Mouse (Mus musculus): ENCODE results near the gene Gm42742. TPM values are rescaled to one million over a fixed set of nuclear protein-coding genes. Genes with fewer than 3 reads are reported as not detected.

The Gm42742 gene
- polyA plus RNA-seq, 1 experiment, result 2.2 TPM

DNA sequence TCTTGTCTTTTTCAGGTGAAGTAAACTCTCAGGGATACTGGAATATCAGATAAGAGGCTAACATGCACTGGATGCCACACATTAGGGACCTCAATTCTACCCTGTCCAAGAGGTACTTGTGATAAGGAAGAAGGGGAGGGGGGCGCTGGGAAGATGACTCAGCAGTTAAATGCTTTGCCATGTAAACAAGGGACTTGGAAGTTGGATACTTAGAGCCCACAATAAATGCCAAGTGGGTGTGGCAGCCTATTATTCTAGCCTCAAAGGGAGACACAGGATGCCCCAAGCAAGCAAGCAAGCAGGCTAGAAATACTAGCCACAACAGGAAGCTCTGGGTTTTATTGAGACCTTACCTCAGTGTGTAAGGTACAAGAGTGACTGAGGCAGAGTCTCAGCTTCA, 10.3 kb upstream of the Gm42742 start:
- Histone ChIP-seq H3K27ac (ENCODE audit: insufficient read depth, low read length) (peak overlapping the region; percentile 87), H3K4me3 (ENCODE audit: low read depth, low read length) (no peak overlapping the region), H3K36me3 (ENCODE audit: control insufficient read depth, insufficient read depth, low read length, poor library complexity, severe bottlenecking) (peaks cover 67% of the 10 kb centered on the region), H3K4me1 (ENCODE audit: control insufficient read depth, insufficient read depth, low read length) (peaks cover 2% of the 10 kb centered on the region), H3K9ac (ENCODE audit: low read depth, poor library complexity, severe bottlenecking) (no peak overlapping the region), H3K9me3 (replicated peaks; ENCODE audit: control insufficient read depth, insufficient read depth, low read length, poor library complexity, severe bottlenecking) (no peaks in the 10 kb centered on the region), H3K27me3 (ENCODE audit: control insufficient read depth, insufficient read depth, low read length, poor library complexity, severe bottlenecking) (no peaks in the 10 kb centered on the region)
- no peak for TF ChIP-seq CTCF (IDR thresholded peaks at IDR 0.05; ENCODE audit: low read depth, low read length)
- TF ChIP-seq EP300 (IDR thresholded peaks at IDR 0.05; ENCODE audit: insufficient read depth, low read depth, low read length), result no peak
- no peak for TF ChIP-seq POLR2A (IDR thresholded peaks at IDR 0.05; ENCODE audit: insufficient read depth, low read length)

DNA sequence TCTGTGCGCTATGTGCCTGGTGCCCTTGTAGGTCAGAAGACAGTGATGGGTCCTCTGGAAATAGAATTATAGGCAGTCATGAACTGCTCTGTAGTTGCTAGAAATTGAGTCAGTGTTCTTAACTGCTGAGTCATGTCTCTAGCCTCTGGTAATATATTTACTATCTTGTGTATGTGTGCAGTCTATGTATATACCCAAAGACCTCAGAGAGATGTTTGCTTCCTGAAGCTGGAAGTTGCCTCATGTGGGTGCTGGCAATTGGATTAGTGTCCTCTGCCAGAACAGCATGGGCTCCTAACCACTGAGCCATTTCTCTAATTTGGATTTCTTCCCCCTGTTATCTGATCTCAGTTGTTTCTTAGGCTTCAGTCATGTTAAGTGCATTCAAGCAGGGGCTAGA, 9.3 kb upstream of the Gm42742 start:
- Histone ChIP-seq H3K9me3 (replicated peaks; ENCODE audit: control insufficient read depth, insufficient read depth, low read length, poor library complexity, severe bottlenecking) (no peaks in the 10 kb centered on the region), H3K27ac (ENCODE audit: insufficient read depth, low read length) (peak overlapping the region; percentile 49; the same call in 1 of the 2 replicates), H3K4me3 (ENCODE audit: low read depth, low read length) (no peak overlapping the region), H3K36me3 (ENCODE audit: control insufficient read depth, insufficient read depth, low read length, poor library complexity, severe bottlenecking) (peaks cover 64% of the 10 kb centered on the region), H3K27me3 (ENCODE audit: control insufficient read depth, insufficient read depth, low read length, poor library complexity, severe bottlenecking) (no peaks in the 10 kb centered on the region), H3K4me1 (ENCODE audit: control insufficient read depth, insufficient read depth, low read length) (no peaks in the 10 kb centered on the region), H3K9ac (ENCODE audit: low read depth, poor library complexity, severe bottlenecking) (no peak overlapping the region)
- TF ChIP-seq CTCF (IDR thresholded peaks at IDR 0.05; ENCODE audit: low read depth, low read length) (no peak), POLR2A (IDR thresholded peaks at IDR 0.05; ENCODE audit: insufficient read depth, low read length) (no peak), EP300 (IDR thresholded peaks at IDR 0.05; ENCODE audit: insufficient read depth, low read depth, low read length) (no peak)

DNA sequence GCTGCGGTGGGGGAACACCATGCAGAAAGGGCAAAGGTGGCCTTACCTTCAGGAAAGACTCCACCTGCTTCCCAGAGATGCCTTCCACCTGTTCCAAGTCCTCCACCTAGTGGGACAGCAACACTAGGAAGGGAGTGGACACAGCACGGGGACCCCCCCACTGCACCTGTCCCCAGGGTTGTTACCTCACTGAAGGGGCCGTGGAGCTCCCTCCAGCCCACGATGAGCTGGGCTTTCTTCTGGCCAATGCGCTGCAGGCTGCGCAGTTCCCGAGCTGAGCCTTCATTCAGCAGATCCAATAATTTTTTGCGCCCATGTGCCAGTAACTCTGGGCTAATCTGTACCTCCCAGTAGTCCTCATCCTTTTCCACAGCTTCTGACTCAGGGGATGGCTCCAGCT, 7.0 kb upstream of the Gm42742 start:
- Histone ChIP-seq H3K27me3 (ENCODE audit: control insufficient read depth, insufficient read depth, low read length, poor library complexity, severe bottlenecking) (no peaks in the 10 kb centered on the region), H3K27ac (ENCODE audit: insufficient read depth, low read length) (peak overlapping the region; percentile 79), H3K4me1 (ENCODE audit: control insufficient read depth, insufficient read depth, low read length) (no peaks in the 10 kb centered on the region), H3K36me3 (ENCODE audit: control insufficient read depth, insufficient read depth, low read length, poor library complexity, severe bottlenecking) (peaks cover 60% of the 10 kb centered on the region), H3K9me3 (replicated peaks; ENCODE audit: control insufficient read depth, insufficient read depth, low read length, poor library complexity, severe bottlenecking) (no peaks in the 10 kb centered on the region), H3K4me3 (ENCODE audit: low read depth, low read length) (peak overlapping the region; percentile 88), H3K9ac (ENCODE audit: low read depth, poor library complexity, severe bottlenecking) (peak overlapping the region; percentile 92)
- TF ChIP-seq CTCF (IDR thresholded peaks at IDR 0.05; ENCODE audit: low read depth, low read length), result no peak
- TF ChIP-seq EP300 (IDR thresholded peaks at IDR 0.05; ENCODE audit: insufficient read depth, low read depth, low read length), result no peak
- no peak for TF ChIP-seq POLR2A (IDR thresholded peaks at IDR 0.05; ENCODE audit: insufficient read depth, low read length)

DNA sequence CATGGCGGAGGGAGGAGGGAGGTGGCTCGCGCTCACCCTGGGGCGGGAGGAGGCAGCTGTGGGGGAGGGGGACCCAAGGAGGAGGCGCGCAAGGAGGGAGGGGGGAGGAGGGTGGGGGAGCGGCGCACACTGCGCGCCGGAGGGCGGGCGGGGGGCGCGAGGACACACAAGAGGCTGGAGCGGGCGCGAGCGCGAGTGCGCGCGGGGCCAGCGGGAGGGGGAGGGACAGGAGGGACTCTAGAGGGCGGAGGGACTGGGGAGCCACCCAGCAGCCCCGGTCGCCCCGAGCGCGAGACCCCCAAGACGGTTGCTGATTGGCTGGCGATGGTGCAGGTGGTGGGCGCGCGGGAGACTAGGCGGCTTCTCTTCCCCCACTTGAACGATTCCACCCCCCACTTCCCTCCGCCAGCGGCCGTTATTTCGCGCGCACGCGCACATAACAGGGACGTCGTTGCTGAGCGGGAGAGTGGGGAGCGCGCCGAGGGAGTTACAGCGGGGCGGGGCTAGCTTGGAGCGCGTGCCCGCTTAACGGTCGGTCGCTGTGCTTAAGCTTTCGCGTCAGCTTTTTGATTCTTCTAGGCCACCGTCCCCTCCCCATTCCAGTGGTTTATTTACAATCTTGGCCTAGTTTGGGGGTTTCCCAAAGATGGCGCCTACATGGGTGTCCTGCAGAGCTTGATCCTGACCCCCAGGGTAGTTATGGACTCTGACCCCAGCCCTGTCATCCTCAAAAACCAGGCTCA, 6.3 kb upstream of the Gm42742 start, which contains the start of gene Maz:
Maz (minus strand) TSS at position 54 of the 743 bp plus-strand sequence.
- H3K9me3 ChIP-seq (replicated peaks; ENCODE audit: control insufficient read depth, insufficient read depth, low read length, poor library complexity, severe bottlenecking), result no peaks in the 10 kb centered on the region
- H3K27me3 ChIP-seq (ENCODE audit: control insufficient read depth, insufficient read depth, low read length, poor library complexity, severe bottlenecking), result no peaks in the 10 kb centered on the region
- H3K4me1 ChIP-seq (ENCODE audit: control insufficient read depth, insufficient read depth, low read length), result no peaks in the 10 kb centered on the region
- peaks cover 58% of the 10 kb centered on the region for H3K36me3 ChIP-seq (ENCODE audit: control insufficient read depth, insufficient read depth, low read length, poor library complexity, severe bottlenecking)
- H3K4me3 ChIP-seq (ENCODE audit: low read depth, low read length), result peak within 1 kb of the TSS; percentile 88
- H3K9ac ChIP-seq (ENCODE audit: low read depth, poor library complexity, severe bottlenecking), result peak within 1 kb of the TSS; percentile 92
- H3K27ac ChIP-seq (ENCODE audit: insufficient read depth, low read length), result peak within 1 kb of the TSS; percentile 85
- TF ChIP-seq POLR2A (IDR thresholded peaks at IDR 0.05; ENCODE audit: insufficient read depth, low read length), result no peak
- TF ChIP-seq EP300 (IDR thresholded peaks at IDR 0.05; ENCODE audit: insufficient read depth, low read depth, low read length), result peak; percentile 77
- no peak for TF ChIP-seq CTCF (IDR thresholded peaks at IDR 0.05; ENCODE audit: low read depth, low read length)

DNA sequence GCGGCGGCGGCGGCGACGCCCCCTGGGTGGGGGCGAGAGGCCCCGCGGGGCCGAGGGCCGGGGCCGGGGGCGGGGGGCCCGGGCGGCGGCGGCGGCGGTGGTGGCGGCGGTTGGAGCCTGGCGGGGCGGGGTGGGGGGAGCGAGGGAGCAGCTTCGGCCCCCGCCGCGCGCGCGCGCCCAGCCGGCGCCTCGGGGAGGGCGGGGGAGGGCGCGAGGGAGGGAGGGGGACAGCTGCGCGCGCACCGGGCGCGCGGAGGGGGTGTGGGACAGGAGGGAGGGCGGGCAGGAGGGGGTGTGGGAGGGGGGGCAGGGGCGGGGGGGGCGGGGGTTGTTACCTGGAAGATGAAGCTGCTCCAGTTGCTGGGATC, 5.7 kb upstream of the Gm42742 start:
- peaks cover 54% of the 10 kb centered on the region for H3K36me3 ChIP-seq (ENCODE audit: control insufficient read depth, insufficient read depth, low read length, poor library complexity, severe bottlenecking)
- no peak for TF ChIP-seq EP300 (IDR thresholded peaks at IDR 0.05; ENCODE audit: insufficient read depth, low read depth, low read length)
- no peak for TF ChIP-seq POLR2A (IDR thresholded peaks at IDR 0.05; ENCODE audit: insufficient read depth, low read length)
- TF ChIP-seq CTCF (IDR thresholded peaks at IDR 0.05; ENCODE audit: low read depth, low read length), result no peak
- no peak overlapping the region for H3K27ac ChIP-seq (ENCODE audit: insufficient read depth, low read length)
- no peaks in the 10 kb centered on the region for H3K4me1 ChIP-seq (ENCODE audit: control insufficient read depth, insufficient read depth, low read length)
- peak overlapping the region; percentile 92 for H3K9ac ChIP-seq (ENCODE audit: low read depth, poor library complexity, severe bottlenecking)
- no peaks in the 10 kb centered on the region for H3K9me3 ChIP-seq (replicated peaks; ENCODE audit: control insufficient read depth, insufficient read depth, low read length, poor library complexity, severe bottlenecking)
- no peaks in the 10 kb centered on the region for H3K27me3 ChIP-seq (ENCODE audit: control insufficient read depth, insufficient read depth, low read length, poor library complexity, severe bottlenecking)
- H3K4me3 ChIP-seq (ENCODE audit: low read depth, low read length), result peak overlapping the region; percentile 73

GRCm38 (mm10) chr7:127026161-127026600, 5.3 kb upstream of the Gm42742 start:
- Histone ChIP-seq H3K36me3 (ENCODE audit: control insufficient read depth, insufficient read depth, low read length, poor library complexity, severe bottlenecking) (peaks cover 54% of the 10 kb centered on the region), H3K27ac (ENCODE audit: insufficient read depth, low read length) (peak overlapping the region; percentile 85), H3K4me1 (ENCODE audit: control insufficient read depth, insufficient read depth, low read length) (no peaks in the 10 kb centered on the region)

More at GRCm38 (mm10) chr7:127026161-127026600, 5.3 kb upstream of the Gm42742 start:
- H3K4me3 ChIP-seq (ENCODE audit: low read depth, low read length), result peak overlapping the region; percentile 73
- no peaks in the 10 kb centered on the region for H3K27me3 ChIP-seq (ENCODE audit: control insufficient read depth, insufficient read depth, low read length, poor library complexity, severe bottlenecking)
- peak overlapping the region; percentile 92 for H3K9ac ChIP-seq (ENCODE audit: low read depth, poor library complexity, severe bottlenecking)
- TF ChIP-seq EP300 (IDR thresholded peaks at IDR 0.05; ENCODE audit: insufficient read depth, low read depth, low read length) (no peak), POLR2A (IDR thresholded peaks at IDR 0.05; ENCODE audit: insufficient read depth, low read length) (no peak), CTCF (IDR thresholded peaks at IDR 0.05; ENCODE audit: low read depth, low read length) (no peak)
- H3K9me3 ChIP-seq (replicated peaks; ENCODE audit: control insufficient read depth, insufficient read depth, low read length, poor library complexity, severe bottlenecking), result no peaks in the 10 kb centered on the region

Data from ES-Bruce4 (cell line).